Mouse (Mus musculus) stomach, embryonic 14.5 days (tissue): ENCODE data around the gene Gm10642. TPM values are rescaled to one million over a fixed set of nuclear protein-coding genes. Genes with fewer than 3 reads are reported as not detected.

Experiments used
- ATAC-seq: fragments of 200-750 bp; cut with Nextera tagmentation; 2 replicates; pipeline ENCODE4 v1.8.0; 2017; ENCODE audit warnings: low read depth, moderate TSS enrichment; ENCODE audit not compliant: insufficient number of reproducible peaks, insufficient read depth, low FRiP score
- H3K27ac ChIP-seq: fragments of 300-500 bp; sonication (generic); 2 replicates; pipeline ENCODE4 v1.5.1; 2014; ENCODE audit warnings: mild to moderate bottlenecking, low read length, moderate library complexity, mixed read lengths
- H3K27me3 ChIP-seq: fragments of 300-500 bp; sonication (generic); 2 replicates; pipeline ENCODE4 v1.6.1; 2014; ENCODE audit warnings: low read length, control low read depth, mixed read lengths; ENCODE audit not compliant: control insufficient read depth, insufficient read depth
- H3K36me3 ChIP-seq: fragments of 300-500 bp; sonication (generic); 2 replicates; pipeline ENCODE4 v1.6.1; 2014; ENCODE audit warnings: mild to moderate bottlenecking, control low read depth, low read length, moderate library complexity, mixed read lengths; ENCODE audit not compliant: control insufficient read depth, insufficient read depth
- H3K4me1 ChIP-seq: fragments of 300-500 bp; sonication (generic); 2 replicates; pipeline ENCODE4 v1.6.1; 2014; ENCODE audit warnings: low read length, control low read depth, mixed read lengths; ENCODE audit not compliant: control insufficient read depth, insufficient read depth
- H3K4me2 ChIP-seq: fragments of 300-500 bp; sonication (generic); replicated peaks from 2 replicates; pipeline ENCODE4 v1.6.1; 2014; ENCODE audit warnings: low read depth, low read length, control low read depth
- H3K4me3 ChIP-seq: fragments of 300-500 bp; sonication (generic); 2 replicates; pipeline ENCODE4 v1.5.1; 2014; ENCODE audit warnings: low read depth, low read length, control low read depth
- H3K9ac ChIP-seq: fragments of 300-500 bp; sonication (generic); replicated peaks from 2 replicates; pipeline ENCODE4 v1.6.1; 2014; ENCODE audit warnings: low read depth, mild to moderate bottlenecking, control low read depth, low read length, moderate library complexity, mixed read lengths
- H3K9me3 ChIP-seq: fragments of 300-500 bp; sonication (generic); 2 replicates; pipeline ENCODE4 v1.6.1; 2016; ENCODE audit warnings: low read depth, low read length, control low read depth; ENCODE audit not compliant: control insufficient read depth
- whole genome bisulfite sequencing: fragments of 180-500 bp; shearing (Covaris S2); extraction: QIAGEN DNeasy Blood & Tissue Kit; methylation state at CpG from one replicate; pipeline ENCODE4 v1.1.7; 2014; 5-methylcytosine and 5-hydroxymethylcytosine counted together
- polyA plus RNA-seq: library from polyadenylated mRNA; unstranded; fragments of >200 nt; fragmentation: Nextera tagmentation; extraction: Ambion mirVana; gene quantifications from 2 replicates; pipeline ENCODE4 v1.2.1, GENCODE M21; 2014

Gene Gm10642
- polyA plus RNA-seq, 1 experiment from 2014 or later, result 0.26 TPM

GRCm38 (mm10) chr9:70678682-70679131 is 22.7 kb downstream of the Gm10642 start, which contains the start of gene Adam10:
Adam10 (plus strand) TSS chr9:70678997.
- Histone ChIP-seq H3K27ac (peak within 1 kb of the TSS; percentile 97), H3K4me3 (peak within 1 kb of the TSS; percentile 95), H3K4me1 (peaks cover 16% of the 10 kb centered on the region; the same call in 1 of the 2 replicates), H3K27me3 (no peaks in the 10 kb centered on the region), H3K9me3 (no peaks in the 10 kb centered on the region), H3K4me2 (peak within 1 kb of the TSS; percentile 71), H3K36me3 (no peaks in the 10 kb centered on the region), H3K9ac (peak within 1 kb of the TSS; percentile 96)
- WGBS, result under 1% methylated on average over 48 of the region's 48 CpGs
- peak; percentile 99 for ATAC-seq

GRCm38 (mm10) chr9:70679132-70680091 is 23.4 kb downstream of the Gm10642 start:
- no peaks in the 10 kb centered on the region for H3K9me3 ChIP-seq
- peak overlapping the region; percentile 95 for H3K4me3 ChIP-seq
- ATAC-seq, result peak; percentile 70
- under 1% methylated on average over 82 of the region's 103 CpGs for WGBS
- H3K27me3 ChIP-seq, result no peaks in the 10 kb centered on the region
- H3K27ac ChIP-seq, result peak overlapping the region; percentile 97
- peak overlapping the region; percentile 71 for H3K4me2 ChIP-seq
- H3K36me3 ChIP-seq, result no peaks in the 10 kb centered on the region
- H3K4me1 ChIP-seq, result peaks cover 16% of the 10 kb centered on the region; the same call in 1 of the 2 replicates
- H3K9ac ChIP-seq, result peak overlapping the region; percentile 96

GRCm38 (mm10) chr9:70682202-70682601 is 26.2 kb downstream of the Gm10642 start:
- no peak overlapping the region for H3K9ac ChIP-seq
- 47% methylated on average over 1 of the region's 1 CpGs for WGBS
- no peak overlapping the region for H3K4me3 ChIP-seq
- no peaks in the 10 kb centered on the region for H3K27me3 ChIP-seq
- no peak overlapping the region for H3K4me2 ChIP-seq
- no peak overlapping the region for H3K27ac ChIP-seq
- no peaks in the 10 kb centered on the region for H3K36me3 ChIP-seq
- H3K4me1 ChIP-seq, result peaks cover 16% of the 10 kb centered on the region; the same call in 1 of the 2 replicates
- H3K9me3 ChIP-seq, result no peaks in the 10 kb centered on the region
- ATAC-seq, result no peak

- no peak overlapping the region for H3K4me3 ChIP-seq
- no peaks in the 10 kb centered on the region for H3K27me3 ChIP-seq
- no peaks in the 10 kb centered on the region for H3K36me3 ChIP-seq
- H3K27ac ChIP-seq, result no peak overlapping the region
- no peak overlapping the region for H3K9ac ChIP-seq
- 83% methylated on average over 2 of the region's 2 CpGs for WGBS
- H3K9me3 ChIP-seq, result no peaks in the 10 kb centered on the region
- H3K4me1 ChIP-seq, result no peaks in the 10 kb centered on the region
- no peak overlapping the region for H3K4me2 ChIP-seq
- ATAC-seq, result no peak
Measured at GRCm38 (mm10) chr9:70688301-70688968, 32.4 kb downstream of the Gm10642 start.

- Histone ChIP-seq H3K9ac (no peak overlapping the region), H3K4me2 (no peak overlapping the region), H3K36me3 (no peaks in the 10 kb centered on the region), H3K9me3 (no peaks in the 10 kb centered on the region), H3K27ac (no peak overlapping the region), H3K4me1 (no peaks in the 10 kb centered on the region), H3K4me3 (no peak overlapping the region), H3K27me3 (no peaks in the 10 kb centered on the region)
- WGBS, result 75% methylated on average over 3 of the region's 3 CpGs
- no peak for ATAC-seq
Measured at GRCm38 (mm10) chr9:70689926-70690325, 33.9 kb downstream of the Gm10642 start.

- H3K9me3 ChIP-seq, result no peaks in the 10 kb centered on the region
- H3K27me3 ChIP-seq, result no peaks in the 10 kb centered on the region
- H3K9ac ChIP-seq, result no peak overlapping the region
- no peak for ATAC-seq
- H3K4me3 ChIP-seq, result no peak overlapping the region
- H3K27ac ChIP-seq, result no peak overlapping the region
- no peaks in the 10 kb centered on the region for H3K36me3 ChIP-seq
- no peak overlapping the region for H3K4me2 ChIP-seq
- no peaks in the 10 kb centered on the region for H3K4me1 ChIP-seq
Measured at GRCm38 (mm10) chr9:70690579-70690978, 34.5 kb downstream of the Gm10642 start.

- no peaks in the 10 kb centered on the region for H3K4me1 ChIP-seq
- H3K27ac ChIP-seq, result no peak overlapping the region
- 67% methylated on average over 2 of the region's 2 CpGs for WGBS
Measured at GRCm38 (mm10) chr9:70691772-70692693, 36.0 kb downstream of the Gm10642 start.

GRCm38 (mm10) chr9:70695723-70696122 is 39.7 kb downstream of the Gm10642 start:
- no peaks in the 10 kb centered on the region for H3K9me3 ChIP-seq
- H3K27me3 ChIP-seq, result no peaks in the 10 kb centered on the region
- no peak overlapping the region for H3K9ac ChIP-seq
- WGBS, result 94% methylated on average over 2 of the region's 2 CpGs
- no peak overlapping the region for H3K4me3 ChIP-seq
- no peak overlapping the region for H3K4me2 ChIP-seq
- no peak for ATAC-seq
- no peaks in the 10 kb centered on the region for H3K4me1 ChIP-seq
- no peaks in the 10 kb centered on the region for H3K36me3 ChIP-seq
- no peak overlapping the region for H3K27ac ChIP-seq

More at GRCm38 (mm10) chr9:70691772-70692693, 36.0 kb downstream of the Gm10642 start:
- no peak for ATAC-seq
- H3K9ac ChIP-seq, result no peak overlapping the region
- H3K36me3 ChIP-seq, result no peaks in the 10 kb centered on the region
- H3K4me3 ChIP-seq, result no peak overlapping the region
- H3K4me2 ChIP-seq, result no peak overlapping the region
- no peaks in the 10 kb centered on the region for H3K27me3 ChIP-seq
- H3K9me3 ChIP-seq, result no peaks in the 10 kb centered on the region
